Mouse (Mus musculus) brain, embryonic 14.5 days (tissue): ENCODE measurements at regions not wholly inside any gene's neighbourhood (a gene's known extent, or its start where the extent isn't known, plus 50 kb on each side); places are given as distances from the start of the nearest gene placed in this dataset.

Source experiments
- CTCF ChIP-seq: fragments of 200-500 bp; IDR thresholded peaks from 2 replicates; pipeline ENCODE4 v1.5.1; 2012; ENCODE audit warnings: inconsistent platforms, mild to moderate bottlenecking, moderate library complexity, borderline replicate concordance; ENCODE audit not compliant: insufficient read depth, insufficient read length; ENCODE audit errors: extremely low read depth
- POLR2A ChIP-seq: fragments of 200-500 bp; IDR thresholded peaks from 2 replicates; pipeline ENCODE4 v1.6.1; 2012; ENCODE audit warnings: mild to moderate bottlenecking, inconsistent platforms, borderline replicate concordance; ENCODE audit not compliant: poor library complexity, insufficient read depth, insufficient read length, severe bottlenecking; ENCODE audit errors: extremely low read depth

GRCm38 (mm10) chr5:82898389-82898788 lies 456.6 kb downstream of the Tecrl start:
- TF ChIP-seq CTCF: no peak
- TF ChIP-seq POLR2A: no peak
